Mouse (Mus musculus) gastrocnemius, adult 8-10 months (tissue): ENCODE results near the gene Nin. TPM values are rescaled to one million over a fixed set of nuclear protein-coding genes. Genes with fewer than 3 reads are reported as not detected.

ENCODE experiments used
- DNase-seq, 2 experiments: peaks; one replicate each; pipeline ENCODE4 v3.0.0; 2022; ENCODE audit warnings: low spot score in 2 of 2
- total RNA-seq, 4 experiments: library from RNA; stranded (reverse); gene quantifications; 2 replicates each; pipeline ENCODE4 v1.2.4; 2022

The Nin gene
- total RNA-seq, 4 experiments from 2014 or later = 26.3 to 45.2 (median 31.7) TPM

GRCm38 (mm10) chr12:70018153-70018552 lies 95.4 kb downstream of the Nin start:
- no peak for DNase-seq

DNA sequence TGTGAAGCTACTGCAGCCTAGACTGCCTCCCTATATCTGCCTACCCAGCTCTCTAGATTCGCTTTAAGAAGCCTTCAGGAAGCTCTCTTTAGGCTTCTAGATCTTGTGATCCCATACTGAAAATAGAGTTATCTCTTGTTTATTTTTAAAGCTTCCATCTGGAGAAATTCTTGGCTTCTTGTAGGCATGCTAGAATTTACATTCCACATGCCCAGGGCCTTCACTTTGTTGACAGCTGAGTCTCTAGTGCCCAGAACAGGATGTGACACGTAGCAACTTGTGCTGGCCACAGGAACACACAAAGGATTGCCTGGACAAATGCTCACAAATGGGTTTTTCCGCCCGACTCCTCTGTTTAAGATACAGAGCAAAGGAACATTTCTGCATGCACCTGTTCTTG lies 97.6 kb downstream of the Nin start:
- DNase-seq = no peak

DNA sequence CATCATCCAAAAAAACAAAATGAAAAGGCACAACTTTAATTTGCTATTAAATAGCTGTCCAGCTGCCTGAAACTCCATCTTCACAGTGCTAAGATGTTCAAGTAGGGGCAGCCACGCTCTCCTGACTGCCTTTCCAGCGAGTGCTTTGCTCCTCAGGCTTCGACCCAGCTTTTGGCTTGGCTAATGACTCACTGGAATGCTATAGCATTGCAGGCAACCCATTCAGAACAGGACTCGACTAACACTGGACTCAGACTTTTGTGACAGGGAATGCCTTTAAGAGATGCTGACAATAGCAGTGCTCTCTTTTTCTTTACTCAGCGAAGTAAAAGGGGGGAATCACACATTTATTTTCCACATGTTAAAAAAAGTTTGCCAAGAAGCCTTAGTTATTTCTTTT lies 101.8 kb downstream of the Nin start:
- DNase-seq = peak in 1 of 2 experiments; percentile 12

GRCm38 (mm10) chr12:70010356-70010755 lies 103.2 kb downstream of the Nin start:
- DNase-seq = no peak

DNA sequence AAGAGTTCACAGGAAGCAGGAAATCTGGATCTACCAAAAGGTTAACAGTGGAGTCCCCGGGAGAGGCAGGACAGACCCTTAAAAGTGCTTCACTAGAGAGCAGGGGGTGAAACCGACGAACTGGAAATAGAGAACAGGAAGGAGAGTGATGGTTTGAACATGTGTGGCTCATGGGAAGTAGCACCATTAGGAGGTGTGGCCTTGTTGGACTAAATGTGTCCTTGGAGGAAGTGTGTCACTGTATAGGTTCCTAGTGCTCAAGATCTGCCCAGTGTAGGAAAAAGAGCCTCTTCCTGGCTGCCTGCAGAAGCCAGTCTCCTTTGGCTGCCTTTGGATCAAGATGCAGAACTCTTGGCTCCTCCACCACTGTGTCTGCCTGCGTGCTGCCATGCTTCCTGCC lies 108.4 kb downstream of the Nin start:
- no peak for DNase-seq

GRCm38 (mm10) chr12:69998186-69998983 lies 115.1 kb downstream of the Nin start:
- no peak for DNase-seq

- no peak for DNase-seq
Observed at GRCm38 (mm10) chr12:69995382-69995781, 118.1 kb downstream of the Nin start.

DNA sequence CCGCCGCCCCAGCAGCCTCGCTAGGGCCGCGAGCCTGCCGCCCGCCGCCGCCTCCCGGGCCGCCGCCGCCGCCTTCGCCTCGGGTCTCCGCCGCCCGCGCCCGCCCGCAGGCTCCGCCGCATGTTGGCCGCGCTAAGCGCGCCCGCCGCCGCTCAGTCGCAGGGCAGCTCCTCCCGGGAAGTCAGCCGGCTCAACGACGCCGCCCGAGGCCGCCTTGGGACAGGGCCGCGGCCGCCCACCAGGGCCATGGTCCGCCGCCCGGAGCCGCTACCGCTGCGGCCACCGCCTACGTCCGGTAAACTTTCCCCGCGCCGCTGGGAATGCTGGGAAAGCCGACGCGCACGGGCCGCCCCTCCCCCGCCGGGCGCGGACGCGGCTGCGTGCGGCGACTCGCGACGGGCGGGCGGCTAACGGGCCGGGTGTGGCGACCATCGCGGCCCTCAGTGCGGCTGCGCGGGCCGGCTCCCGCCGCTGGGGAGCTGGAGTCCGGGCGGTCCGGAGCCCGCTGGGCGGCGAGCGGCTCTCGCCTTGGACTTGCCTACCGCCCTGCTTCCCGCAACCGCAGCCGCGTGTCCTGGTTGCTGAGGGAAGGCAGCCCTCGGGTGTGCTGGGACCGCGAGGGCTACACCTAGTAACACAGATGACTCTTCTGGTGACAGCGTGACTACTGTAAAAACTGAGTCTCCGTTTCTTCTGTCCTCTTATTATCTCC lies 126.6 kb downstream of the Nin start, which contains the start of gene Sav1:
Gene Sav1, minus strand, starts transcription at position 217 of the 712 bp plus-strand sequence.
- DNase-seq = peak; percentile 89 to 91

GRCm38 (mm10) chr12:69986241-69986762 lies 127.2 kb downstream of the Nin start:
- peak in 1 of 2 experiments; percentile 43 for DNase-seq

- no peak for DNase-seq
Observed at GRCm38 (mm10) chr12:69985546-69985945, 128.0 kb downstream of the Nin start.

DNA sequence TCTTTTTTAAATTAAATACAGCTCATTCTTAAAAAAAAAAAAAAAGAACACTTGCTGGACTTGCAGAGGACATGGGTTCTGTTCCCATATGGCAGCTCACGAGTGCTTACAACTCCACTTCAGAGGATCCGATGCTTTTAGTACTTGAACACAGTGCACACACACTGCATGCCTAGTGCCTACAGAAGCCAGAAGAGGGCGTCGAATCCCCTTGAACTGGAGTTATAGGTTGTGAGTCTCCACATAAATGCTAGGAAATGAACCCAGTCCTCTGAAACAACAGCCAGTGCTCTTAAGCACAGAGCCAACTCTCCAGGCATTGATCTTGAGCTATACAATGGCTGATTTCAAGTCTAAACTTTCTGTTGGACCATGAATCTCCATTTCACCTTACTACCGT lies 130.6 kb downstream of the Nin start:
- DNase-seq = no peak

DNA sequence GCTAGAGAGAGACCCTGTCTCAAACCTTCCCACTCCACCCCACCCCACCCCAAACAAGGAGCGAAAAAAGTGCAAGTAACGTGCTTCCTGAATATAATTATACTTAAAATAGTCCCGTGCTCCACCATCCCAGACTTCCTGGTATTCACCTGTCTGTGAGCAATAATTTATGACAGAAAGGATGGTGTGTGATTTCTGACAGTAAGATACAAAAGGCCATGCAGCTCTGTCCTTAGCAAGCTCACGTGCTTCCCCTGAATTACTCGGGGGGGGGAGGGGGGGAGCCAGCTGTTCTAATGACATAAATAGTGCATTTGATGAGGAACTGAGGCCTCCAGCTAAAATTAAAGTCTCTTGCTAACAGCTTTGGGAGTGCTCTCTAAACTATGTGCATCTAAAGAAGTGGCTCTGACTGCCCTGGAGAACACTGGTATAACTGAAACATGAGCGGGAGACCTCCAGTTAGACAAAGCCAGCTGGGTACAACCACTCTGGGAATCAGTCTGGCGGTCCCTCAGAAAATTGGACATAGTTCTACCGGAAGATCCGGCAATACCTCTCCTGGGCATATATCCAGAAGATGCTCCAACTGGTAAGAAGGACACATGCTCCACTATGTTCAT lies 136.0 kb downstream of the Nin start:
- DNase-seq = no peak

GRCm38 (mm10) chr12:69976688-69977087 lies 136.8 kb downstream of the Nin start:
- DNase-seq = no peak

- no peak for DNase-seq
Observed at GRCm38 (mm10) chr12:69973666-69974065, 139.9 kb downstream of the Nin start.

- DNase-seq = peak; percentile 28 to 43
Observed at GRCm38 (mm10) chr12:69968154-69968553, 145.4 kb downstream of the Nin start.

- no peak for DNase-seq
Observed at GRCm38 (mm10) chr12:69967112-69967511, 146.4 kb downstream of the Nin start.

- no peak for DNase-seq
Observed at GRCm38 (mm10) chr12:69966071-69966470, 147.4 kb downstream of the Nin start.

DNA sequence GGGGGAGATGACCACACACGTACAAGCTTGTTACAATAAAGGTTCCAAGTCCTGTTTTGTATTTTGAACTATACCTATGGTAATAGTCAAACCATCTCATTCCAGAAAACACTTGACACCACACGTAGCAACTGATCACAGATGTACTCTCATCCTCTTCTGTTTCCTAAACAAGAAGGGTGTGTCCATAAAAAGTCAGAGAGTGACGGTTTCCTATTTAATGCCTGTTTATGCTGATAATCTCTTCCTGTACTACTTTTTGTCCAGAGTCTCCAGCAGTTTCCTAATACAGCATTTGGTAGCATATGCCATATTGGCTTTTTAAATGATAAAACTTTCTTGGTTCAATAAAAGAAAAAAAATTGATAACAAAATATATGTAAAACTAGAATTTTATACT lies 147.9 kb downstream of the Nin start:
- no peak for DNase-seq

DNA sequence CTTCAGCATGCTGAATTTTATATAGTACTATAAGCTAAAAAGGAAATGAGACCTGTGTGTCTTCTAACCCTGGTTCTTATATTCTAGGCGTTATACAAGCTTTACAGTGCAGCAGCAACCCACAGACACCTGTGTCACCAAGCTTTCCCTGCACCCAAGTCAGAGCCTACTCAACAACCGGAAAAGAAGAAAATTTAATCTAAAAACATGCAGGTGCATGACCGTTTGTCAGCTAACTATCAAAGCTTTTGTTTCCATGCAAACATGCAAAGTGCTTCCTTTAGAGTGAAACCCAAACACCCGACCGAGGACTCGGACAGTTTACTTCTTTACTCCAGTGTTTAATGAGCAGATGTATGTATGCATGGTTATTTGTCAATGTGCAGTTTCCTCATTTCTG lies 150.4 kb downstream of the Nin start:
- DNase-seq = no peak

- DNase-seq = peak; percentile 71 to 73
Observed at GRCm38 (mm10) chr12:69962468-69962867, 151.0 kb downstream of the Nin start.
